In genomic region chr9:96515737-96516136, GRCm38 (mm10) we compare ENCODE assay signal across 34 mouse cellular contexts. TPM values are rescaled to one million over a fixed set of nuclear protein-coding genes. Genes with fewer than 3 reads are reported as not detected.
DNase-seq lines count a peak whose midpoint lies in the region; ATAC-seq and TF ChIP-seq lines count a peak whose summit lies in the region.
"Had no signal": no experiment of that assay in that cellular context is flagged by ENCODE, and none has a peak within 500 bp of the region (broad histone marks: within the 10 kb centered on the region; RNA-seq: fewer than 3 reads in every experiment).

No protein-coding gene starts in this region.

- H3K9me3 ChIP-seq in kidney, embryonic 14.5 days (ENCODE audit: control insufficient read depth, low read length), result no peaks in the 10 kb centered on the region
- no peaks in the 10 kb centered on the region for H3K9me3 ChIP-seq in hindbrain, embryonic 10.5 days
- no peaks in the 10 kb centered on the region for H3K9me3 ChIP-seq in hindbrain, embryonic 13.5 days
- H3K9me3 ChIP-seq: embryonic facial prominence, embryonic 10.5 days; embryonic facial prominence, embryonic 15.5 days; forebrain, embryonic 12.5 days; heart, embryonic 12.5 days; intestine, embryonic 15.5 days; limb, embryonic 13.5 days; liver, embryonic 12.5 days; midbrain, embryonic 15.5 days; neural tube, embryonic 12.5 days had no signal

- no peak for TF ChIP-seq CTCF in thymus, adult 2 months (IDR thresholded peaks at IDR 0.05; ENCODE audit: borderline replicate concordance, control insufficient read depth, extremely low read depth, insufficient read depth, low read length, poor library complexity)

- no peak overlapping the region for H3K27ac ChIP-seq in kidney, embryonic 14.5 days (ENCODE audit: low read depth, low read length)
- H3K27ac ChIP-seq in hindbrain, embryonic 10.5 days, result no peak overlapping the region
- no peak overlapping the region for H3K27ac ChIP-seq in thymus, adult 2 months (ENCODE audit: control insufficient read depth, insufficient read depth, low read length)
- no peak overlapping the region for H3K27ac ChIP-seq in hindbrain, embryonic 13.5 days
- H3K27ac ChIP-seq: embryonic facial prominence, embryonic 10.5 days; embryonic facial prominence, embryonic 15.5 days; forebrain, embryonic 12.5 days; heart, adult 2 months; intestine, embryonic 15.5 days; left cerebral cortex, adult 2 months; limb, embryonic 13.5 days; liver, embryonic 12.5 days; midbrain, embryonic 15.5 days; neural tube, embryonic 12.5 days had no signal

- no peak overlapping the region for H3K4me3 ChIP-seq in kidney, embryonic 14.5 days (ENCODE audit: low read length)
- no peak overlapping the region for H3K4me3 ChIP-seq in hindbrain, embryonic 10.5 days
- no peak overlapping the region for H3K4me3 ChIP-seq in thymus, adult 2 months (ENCODE audit: control insufficient read depth, insufficient read depth, low read length)
- no peak overlapping the region for H3K4me3 ChIP-seq in hindbrain, embryonic 13.5 days
- H3K4me3 ChIP-seq: embryonic facial prominence, embryonic 10.5 days; embryonic facial prominence, embryonic 15.5 days; forebrain, embryonic 12.5 days; heart, adult 2 months; heart, embryonic 12.5 days; intestine, embryonic 15.5 days; left cerebral cortex, adult 2 months; limb, embryonic 13.5 days; liver, embryonic 12.5 days; midbrain, embryonic 15.5 days; neural tube, embryonic 12.5 days had no signal

- no peak for TF ChIP-seq POLR2A in thymus, adult 2 months (IDR thresholded peaks at IDR 0.05; ENCODE audit: control insufficient read depth, extremely low read depth, insufficient read depth, low read length, poor library complexity)

- peak; percentile 5 for DNase-seq in 3T3-L1 (ENCODE audit: low read depth, low spot score)
- peak; percentile 73 for DNase-seq in 416B (ENCODE audit: low read depth)
- no peak for DNase-seq in hindbrain, embryonic 10.5 days (ENCODE audit: low spot score)
- no peak for DNase-seq in thymus, adult 2 months
- DNase-seq: adrenal gland, adult 8-10 months; cerebellum, adult 11-12 months; cerebellum, adult 9-11 months; gastrocnemius, postnatal 36 days; heart, adult 2 months; kidney, adult 8-10 months; kidney, postnatal 10 days; liver, postnatal 0 days; lung, postnatal 36 days; thymus, postnatal 14 days had no signal

- H3K9ac ChIP-seq in kidney, embryonic 14.5 days (ENCODE audit: low read depth, low read length), result no peak overlapping the region
- no peak overlapping the region for H3K9ac ChIP-seq in hindbrain, embryonic 13.5 days
- H3K9ac ChIP-seq: embryonic facial prominence, embryonic 15.5 days; forebrain, embryonic 12.5 days; heart, embryonic 12.5 days; intestine, embryonic 15.5 days; limb, embryonic 13.5 days; liver, embryonic 12.5 days; liver, postnatal 0 days; midbrain, embryonic 15.5 days; neural tube, embryonic 12.5 days had no signal

- peaks cover 8% of the 10 kb centered on the region for H3K4me1 ChIP-seq in kidney, embryonic 14.5 days (ENCODE audit: control insufficient read depth, insufficient read depth, low read length)
- H3K4me1 ChIP-seq in hindbrain, embryonic 10.5 days (replicated peaks), result no peaks in the 10 kb centered on the region
- peaks cover 3% of the 10 kb centered on the region for H3K4me1 ChIP-seq in thymus, adult 2 months (replicated peaks; ENCODE audit: control insufficient read depth, insufficient read depth, low read length)
- no peaks in the 10 kb centered on the region for H3K4me1 ChIP-seq in hindbrain, embryonic 13.5 days (replicated peaks)
- H3K4me1 ChIP-seq: embryonic facial prominence, embryonic 10.5 days; forebrain, embryonic 12.5 days; intestine, embryonic 15.5 days; limb, embryonic 13.5 days; midbrain, embryonic 15.5 days; neural tube, embryonic 12.5 days had no signal

- no peak overlapping the region for H3K4me2 ChIP-seq in kidney, embryonic 14.5 days (replicated peaks; ENCODE audit: low read depth, low read length)
- H3K4me2 ChIP-seq in hindbrain, embryonic 13.5 days, result no peak overlapping the region
- H3K4me2 ChIP-seq: embryonic facial prominence, embryonic 15.5 days; forebrain, embryonic 12.5 days; heart, embryonic 12.5 days; intestine, embryonic 15.5 days; limb, embryonic 13.5 days; liver, embryonic 12.5 days; midbrain, embryonic 15.5 days; neural tube, embryonic 12.5 days had no signal

- H3K27me3 ChIP-seq in kidney, embryonic 14.5 days (ENCODE audit: control insufficient read depth, insufficient read depth, low read length), result no peaks in the 10 kb centered on the region
- no peaks in the 10 kb centered on the region for H3K27me3 ChIP-seq in hindbrain, embryonic 10.5 days (ENCODE audit: insufficient read depth, poor library complexity, severe bottlenecking)
- H3K27me3 ChIP-seq in thymus, adult 2 months (ENCODE audit: control insufficient read depth, insufficient read depth, low read length), result no peaks in the 10 kb centered on the region
- no peaks in the 10 kb centered on the region for H3K27me3 ChIP-seq in hindbrain, embryonic 13.5 days
- H3K27me3 ChIP-seq: embryonic facial prominence, embryonic 15.5 days; forebrain, embryonic 12.5 days; heart, embryonic 12.5 days; intestine, embryonic 15.5 days; limb, embryonic 13.5 days; liver, embryonic 12.5 days; midbrain, embryonic 15.5 days; neural tube, embryonic 12.5 days had no signal

- no peaks in the 10 kb centered on the region for H3K36me3 ChIP-seq in kidney, embryonic 14.5 days (ENCODE audit: control insufficient read depth, insufficient read depth, low read length)
- no peaks in the 10 kb centered on the region for H3K36me3 ChIP-seq in hindbrain, embryonic 10.5 days
- no peaks in the 10 kb centered on the region for H3K36me3 ChIP-seq in thymus, adult 2 months (ENCODE audit: control insufficient read depth, insufficient read depth, low read length)
- H3K36me3 ChIP-seq in hindbrain, embryonic 13.5 days, result no peaks in the 10 kb centered on the region
- H3K36me3 ChIP-seq: embryonic facial prominence, embryonic 10.5 days; embryonic facial prominence, embryonic 15.5 days; forebrain, embryonic 12.5 days; heart, embryonic 12.5 days; intestine, embryonic 15.5 days; limb, embryonic 13.5 days; liver, embryonic 12.5 days; midbrain, embryonic 15.5 days; neural tube, embryonic 12.5 days had no signal

- ATAC-seq in activated CD4-positive, CD25-positive, alpha-beta regulatory T cell, adult 4 months, result peak; percentile 57
- peak; percentile 59 for ATAC-seq in megakaryocyte, adult 5-6 weeks (ENCODE audit: poor library complexity, severe bottlenecking)
- no peak for ATAC-seq in kidney, embryonic 14.5 days (ENCODE audit: low FRiP score, low TSS enrichment)
- ATAC-seq in hindbrain, embryonic 13.5 days (ENCODE audit: low FRiP score), result no peak
- ATAC-seq: hindbrain, embryonic 16.5 days; intestine, embryonic 15.5 days; liver, embryonic 12.5 days; liver, postnatal 0 days; midbrain, embryonic 15.5 days had no signal

- WGBS in kidney, embryonic 14.5 days, result 88% methylated on average over 5 of the region's 5 CpGs
- 87% methylated on average over 5 of the region's 5 CpGs for WGBS in hindbrain, embryonic 10.5 days
- WGBS in thymus, adult 2 months, result 46% methylated on average over 5 of the region's 5 CpGs
- 92% methylated on average over 5 of the region's 5 CpGs for WGBS in hindbrain, embryonic 13.5 days

RNA-seq across cellular contexts. Expression of gene Gm28729, which starts 9.3 kb away (rescaled TPM):
- not detected for polyA plus RNA-seq in activated CD4-positive, CD25-positive, alpha-beta regulatory T cell, adult 4 months (2017; shearing (Covaris generic))
- total RNA-seq in megakaryocyte, adult 5-6 weeks (2015), result 0.42 TPM in 1 of 2 replicates, not detected in the other
- total RNA-seq in megakaryocyte, adult 5-6 weeks (2017), result 0.20 TPM in 1 of 2 replicates, not detected in the other
- polyA plus RNA-seq in kidney, embryonic 14.5 days (2014; fragmentation: Nextera tagmentation; extraction: Ambion mirVana), result not detected in 2 replicates
- 0.07 and 0.37 TPM in 2 replicates for polyA plus RNA-seq in hindbrain, embryonic 10.5 days (2016; fragmentation: Nextera tagmentation; extraction: Ambion mirVana)
- 0.04 and 0.08 TPM in 2 replicates for polyA plus RNA-seq in thymus, adult 2 months (2012; rRNA removed)
- 0.19 and 0.40 TPM in 2 replicates for polyA plus RNA-seq in hindbrain, embryonic 13.5 days (2015; fragmentation: Nextera tagmentation; extraction: Ambion mirVana)
- total RNA-seq: adrenal gland, postnatal 4 days; gastrocnemius, adult 18-20 months; heart, adult 2 months; hematopoietic stem cell, adult 5-6 weeks; left cerebral cortex, adult 2 months; left cerebral cortex, postnatal 36 days had no signal
- polyA plus RNA-seq: embryonic facial prominence, embryonic 10.5 days; heart, adult 2 months; heart, embryonic 12.5 days; heart, postnatal 0 days; intestine, embryonic 15.5 days; liver, embryonic 12.5 days; liver, postnatal 0 days; neural tube, embryonic 12.5 days had no signal

RNA-seq across cellular contexts. Expression of gene Rnf7, which starts 37.3 kb away (rescaled TPM):
- 100 to 1,000 TPM; 116 to 130 TPM for polyA plus RNA-seq in activated CD4-positive, CD25-positive, alpha-beta regulatory T cell, adult 4 months (2017; shearing (Covaris generic))
- total RNA-seq in megakaryocyte, adult 5-6 weeks (2015), result 88.1 and 98.8 TPM in 2 replicates
- 34.4 and 35.8 TPM in 2 replicates for total RNA-seq in megakaryocyte, adult 5-6 weeks (2017)
- 265 and 292 TPM in 2 replicates for polyA plus RNA-seq in kidney, embryonic 14.5 days (2014; fragmentation: Nextera tagmentation; extraction: Ambion mirVana)
- 269 and 272 TPM in 2 replicates for polyA plus RNA-seq in hindbrain, embryonic 10.5 days (2016; fragmentation: Nextera tagmentation; extraction: Ambion mirVana)
- polyA plus RNA-seq in thymus, adult 2 months (2012; rRNA removed), result 157 and 160 TPM in 2 replicates
- 256 and 260 TPM in 2 replicates for polyA plus RNA-seq in hindbrain, embryonic 13.5 days (2015; fragmentation: Nextera tagmentation; extraction: Ambion mirVana)

Comparison
In these comparisons a context has a peak if more than half of its experiments do, and no peak if none do; other contexts are left out.
1. DNase-seq: peak in 3T3-L1 (single experiment) and 416B (single experiment); none in hindbrain, embryonic 10.5 days (single experiment) and thymus, adult 2 months (single experiment).
2. ATAC-seq: peak in activated CD4-positive, CD25-positive, alpha-beta regulatory T cell, adult 4 months (single experiment) and megakaryocyte, adult 5-6 weeks (single experiment); none in kidney, embryonic 14.5 days (single experiment) and hindbrain, embryonic 13.5 days (single experiment).